Mouse (Mus musculus): ENCODE results near the gene 1700013F07Rik. TPM values are rescaled to one million over a fixed set of nuclear protein-coding genes. Genes with fewer than 3 reads are reported as not detected.

The 1700013F07Rik gene
- polyA plus RNA-seq, 1 experiment from 2014 or later, result 0.22 TPM

Small RNA genes lying within 50 kb of the gene (microRNA-seq; reads per million reads assigned to microRNA genes)
- gene Gm22860 (ENCODE audit: borderline number of aligned reads), result not detected

Other genes starting within 250 kb of the 1700013F07Rik start
- gene Mybphl, start 169.2 kb upstream of the 1700013F07Rik start, polyA plus RNA-seq (2015; fragmentation: Nextera tagmentation; extraction: Ambion mirVana), result 0.23 and 0.29 TPM in 2 replicates
- gene Psrc1, start 150.3 kb upstream of the 1700013F07Rik start, polyA plus RNA-seq (2015; fragmentation: Nextera tagmentation; extraction: Ambion mirVana), result 16.7 and 17.1 TPM in 2 replicates
- 2.2 and 3.4 TPM in 2 replicates for gene Celsr2, start 118.6 kb upstream of the 1700013F07Rik start, polyA plus RNA-seq (2015; fragmentation: Nextera tagmentation; extraction: Ambion mirVana)
- gene Sars, start 88.9 kb upstream of the 1700013F07Rik start, polyA plus RNA-seq (2015; fragmentation: Nextera tagmentation; extraction: Ambion mirVana), result 122 and 127 TPM in 2 replicates
- 1.0 and 1.2 TPM in 2 replicates for gene 5330417C22Rik, start 2.4 kb downstream of the 1700013F07Rik start, polyA plus RNA-seq (2015; fragmentation: Nextera tagmentation; extraction: Ambion mirVana)
- 31.3 and 32.0 TPM in 2 replicates for gene Tmem167b, start 28.3 kb downstream of the 1700013F07Rik start, polyA plus RNA-seq (2015; fragmentation: Nextera tagmentation; extraction: Ambion mirVana)
- gene Taf13, start 37.5 kb downstream of the 1700013F07Rik start, polyA plus RNA-seq (2015; fragmentation: Nextera tagmentation; extraction: Ambion mirVana), result 45.5 and 48.4 TPM in 2 replicates
- 6.8 and 8.1 TPM in 2 replicates for gene Wdr47, start 57.1 kb downstream of the 1700013F07Rik start, polyA plus RNA-seq (2015; fragmentation: Nextera tagmentation; extraction: Ambion mirVana)
- gene Clcc1, start 119.8 kb downstream of the 1700013F07Rik start, polyA plus RNA-seq (2015; fragmentation: Nextera tagmentation; extraction: Ambion mirVana), result 71.5 and 75.4 TPM in 2 replicates
- gene Gpsm2, start 188.2 kb downstream of the 1700013F07Rik start, polyA plus RNA-seq (2015; fragmentation: Nextera tagmentation; extraction: Ambion mirVana), result 29.6 and 34.4 TPM in 2 replicates
- 0.06 and 0.07 TPM in 2 replicates for gene Aknad1, start 205.5 kb downstream of the 1700013F07Rik start, polyA plus RNA-seq (2015; fragmentation: Nextera tagmentation; extraction: Ambion mirVana)